Mouse (Mus musculus) liver, embryonic 13.5 days (tissue): ENCODE results near the gene Tmem81. TPM values are rescaled to one million over a fixed set of nuclear protein-coding genes. Genes with fewer than 3 reads are reported as not detected.
A peak's percentile ranks its signal among the peaks of the same experiment; 100 is the strongest.

Experiments
- ATAC-seq: fragments of 200-750 bp; cut with Nextera tagmentation; 2 replicates; pipeline ENCODE4 v1.8.0; 2017; ENCODE audit warnings: low read depth, mild to moderate bottlenecking, moderate number of reproducible peaks, moderate library complexity
- DNase-seq: peaks from one replicate; pipeline ENCODE4 v3.0.0; 2022
- H3K27ac ChIP-seq: fragments of 300-500 bp; sonication (generic); 2 replicates; pipeline ENCODE4 v1.5.1; 2015; ENCODE audit warnings: moderate library complexity, mild to moderate bottlenecking, inconsistent platforms
- H3K27me3 ChIP-seq: fragments of 300-500 bp; sonication (generic); 2 replicates; pipeline ENCODE4 v1.6.1; 2015; ENCODE audit warnings: mild to moderate bottlenecking, inconsistent platforms
- H3K36me3 ChIP-seq: fragments of 300-500 bp; sonication (generic); 2 replicates; pipeline ENCODE4 v1.6.1; 2015; ENCODE audit warnings: mild to moderate bottlenecking, inconsistent platforms
- H3K4me1 ChIP-seq: fragments of 300-500 bp; sonication (generic); replicated peaks from 2 replicates; pipeline ENCODE4 v1.6.1; 2015; ENCODE audit warnings: inconsistent platforms
- H3K4me2 ChIP-seq: fragments of 300-500 bp; sonication (generic); 2 replicates; pipeline ENCODE4 v1.6.1; 2015; ENCODE audit warnings: inconsistent platforms, mild to moderate bottlenecking, moderate library complexity
- H3K4me3 ChIP-seq: fragments of 300-500 bp; sonication (generic); replicated peaks from 2 replicates; pipeline ENCODE4 v1.5.1; 2015; ENCODE audit warnings: mild to moderate bottlenecking, inconsistent platforms
- H3K9ac ChIP-seq: fragments of 300-500 bp; sonication (generic); 2 replicates; pipeline ENCODE4 v1.6.1; 2015; ENCODE audit warnings: mild to moderate bottlenecking, inconsistent platforms
- H3K9me3 ChIP-seq: fragments of 300-500 bp; sonication (generic); replicated peaks from 2 replicates; pipeline ENCODE4 v1.6.1; 2016; ENCODE audit warnings: inconsistent platforms
- WGBS: fragments of 180-500 bp; shearing (Covaris S2); methylation state at CpG from one replicate; pipeline ENCODE4 v1.1.7; 2015; ENCODE audit not compliant: insufficient replicate concordance; 5-methylcytosine and 5-hydroxymethylcytosine counted together
- polyA plus RNA-seq: library from polyadenylated mRNA; unstranded; fragments of >200 nt; fragmentation: Nextera tagmentation; extraction: Ambion mirVana; gene quantifications from 2 replicates; pipeline ENCODE4 v1.2.1, GENCODE M21; 2015

The Tmem81 gene
- polyA plus RNA-seq, 1 experiment from 2014 or later = 0.65 TPM

DNA sequence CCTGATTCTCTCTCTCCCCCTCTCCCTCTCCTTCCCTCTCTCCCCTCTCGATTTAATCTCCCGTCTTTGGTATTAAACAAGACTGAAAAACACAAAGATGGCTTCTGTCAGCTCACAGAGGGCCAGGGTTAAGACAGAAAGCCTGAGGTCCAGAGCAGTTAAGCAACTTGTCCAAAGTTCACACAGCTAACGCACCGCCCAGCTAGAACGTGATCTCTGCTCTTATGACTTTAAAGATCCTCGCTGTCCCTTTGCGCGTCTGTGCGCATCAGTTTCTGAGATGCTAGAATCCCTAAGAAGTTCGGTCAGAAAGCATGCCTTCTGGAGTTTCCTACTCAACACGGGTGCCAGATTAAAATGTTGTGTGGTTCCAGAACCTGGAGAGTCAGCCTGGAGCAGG, 13.7 kb downstream of the Tmem81 start:
- Histone ChIP-seq H3K4me3 (no peak overlapping the region), H3K4me2 (no peak overlapping the region), H3K27ac (no peak overlapping the region), H3K4me1 (no peaks in the 10 kb centered on the region; the same call in 1 of the 2 replicates), H3K9me3 (no peaks in the 10 kb centered on the region), H3K27me3 (no peaks in the 10 kb centered on the region), H3K36me3 (no peaks in the 10 kb centered on the region), H3K9ac (no peak overlapping the region)
- DNase-seq (no peak), ATAC-seq (no peak)
- 76% methylated on average over 11 of the region's 11 CpGs for WGBS

GRCm38 (mm10) chr1:132520764-132521163, 14.7 kb downstream of the Tmem81 start:
- Histone ChIP-seq H3K4me1 (no peaks in the 10 kb centered on the region; the same call in 1 of the 2 replicates), H3K27me3 (peaks cover 3% of the 10 kb centered on the region; the same call in 1 of the 2 replicates), H3K9me3 (no peaks in the 10 kb centered on the region), H3K27ac (no peak overlapping the region), H3K4me3 (no peak overlapping the region), H3K36me3 (no peaks in the 10 kb centered on the region), H3K9ac (no peak overlapping the region), H3K4me2 (no peak overlapping the region)
- peak; percentile 39 for DNase-seq
- WGBS = 11% methylated on average over 5 of the region's 6 CpGs
- peak; percentile 62; the same call in 1 of the 2 replicates for ATAC-seq

GRCm38 (mm10) chr1:132523048-132523447, 17.0 kb downstream of the Tmem81 start:
- Histone ChIP-seq H3K9ac (no peak overlapping the region), H3K4me3 (no peak overlapping the region), H3K27ac (no peak overlapping the region), H3K27me3 (peaks cover 3% of the 10 kb centered on the region; the same call in 1 of the 2 replicates), H3K36me3 (no peaks in the 10 kb centered on the region), H3K4me2 (no peak overlapping the region), H3K9me3 (no peaks in the 10 kb centered on the region), H3K4me1 (no peaks in the 10 kb centered on the region; the same call in 1 of the 2 replicates)
- WGBS = 70% methylated on average over 8 of the region's 8 CpGs
- ATAC-seq (no peak), DNase-seq (no peak)

DNA sequence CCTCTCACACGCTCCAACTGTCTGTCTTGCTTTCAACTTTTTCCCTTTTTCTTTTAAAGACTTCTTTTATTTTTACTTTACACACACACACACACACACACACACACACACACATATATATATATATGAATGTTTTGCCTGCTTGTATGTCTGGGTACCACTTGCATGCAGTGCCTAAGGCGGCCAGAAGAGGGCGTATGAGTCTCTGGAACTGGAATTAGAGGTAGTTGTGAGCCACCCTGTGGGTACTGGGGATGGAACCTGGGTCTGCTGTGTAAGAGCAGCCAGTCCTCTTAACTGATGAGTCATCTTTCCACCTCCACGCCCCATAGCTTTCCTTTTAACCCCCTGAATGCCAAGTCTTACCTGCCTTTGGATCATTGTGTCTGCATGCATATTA, 17.9 kb downstream of the Tmem81 start:
- no peak for ATAC-seq
- Histone ChIP-seq H3K27ac (no peak overlapping the region), H3K4me1 (no peaks in the 10 kb centered on the region; the same call in 1 of the 2 replicates), H3K9ac (no peak overlapping the region), H3K36me3 (no peaks in the 10 kb centered on the region), H3K27me3 (peaks cover 3% of the 10 kb centered on the region; the same call in 1 of the 2 replicates), H3K9me3 (no peaks in the 10 kb centered on the region), H3K4me3 (no peak overlapping the region), H3K4me2 (no peak overlapping the region)
- peak; percentile 24 for DNase-seq
- 17% methylated on average over 4 of the region's 4 CpGs for WGBS

DNA sequence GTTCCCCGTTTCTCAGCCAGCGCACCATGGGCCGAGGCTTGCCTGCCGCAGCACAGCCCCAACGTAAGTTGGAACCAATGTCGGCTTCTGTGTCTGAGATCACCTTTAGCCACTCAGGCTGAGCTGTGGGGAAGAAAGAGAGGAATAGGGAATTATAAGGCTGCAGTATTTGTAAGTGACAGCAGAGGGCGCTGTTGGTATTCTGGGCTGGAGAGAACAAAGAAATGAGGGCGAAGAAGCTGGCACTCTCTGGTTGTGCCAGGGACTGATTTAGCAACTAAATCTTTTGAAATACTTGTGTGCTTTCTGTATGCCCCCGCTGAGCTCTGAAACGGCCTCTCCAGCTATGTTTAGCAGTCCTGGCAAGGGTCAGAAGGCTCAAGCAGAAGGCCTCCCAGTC, 19.8 kb downstream of the Tmem81 start:
- H3K4me1 ChIP-seq = 0 out of 2 replicates have a peak, but pooled peaks cover 2% of the 10 kb centered on the region
- H3K4me3 ChIP-seq = no peak overlapping the region
- WGBS = 6% methylated on average over 10 of the region's 10 CpGs
- H3K27me3 ChIP-seq = peaks cover 3% of the 10 kb centered on the region; the same call in 1 of the 2 replicates
- H3K4me2 ChIP-seq = no peak overlapping the region
- no peak overlapping the region for H3K9ac ChIP-seq
- no peaks in the 10 kb centered on the region for H3K9me3 ChIP-seq
- ATAC-seq = no peak
- no peaks in the 10 kb centered on the region for H3K36me3 ChIP-seq
- no peak overlapping the region for H3K27ac ChIP-seq
- DNase-seq = peak; percentile 20

DNA sequence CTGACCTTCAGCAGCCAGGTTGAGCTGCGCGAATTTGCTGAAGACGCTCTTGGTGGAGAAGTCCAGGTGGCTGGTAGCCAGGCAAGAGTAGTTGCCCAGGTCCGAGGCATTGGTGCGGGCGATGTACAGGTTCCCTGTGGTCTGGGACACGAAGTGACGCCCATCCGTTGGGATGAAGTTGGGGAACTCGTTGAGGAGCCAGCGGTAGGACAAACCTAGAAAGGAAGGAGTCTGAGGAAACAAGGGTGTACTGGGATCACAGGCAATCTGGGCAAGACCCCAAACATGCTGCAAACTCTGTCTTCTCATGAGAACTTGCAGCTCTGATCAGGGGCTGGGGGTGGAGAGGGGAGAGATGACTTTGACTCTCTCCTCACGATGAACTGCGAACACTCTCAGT, 22.0 kb downstream of the Tmem81 start:
- H3K27ac ChIP-seq = no peak overlapping the region
- no peaks in the 10 kb centered on the region for H3K36me3 ChIP-seq
- H3K9me3 ChIP-seq = no peaks in the 10 kb centered on the region
- no peak for ATAC-seq
- WGBS = 82% methylated on average over 13 of the region's 13 CpGs
- no peak for DNase-seq
- H3K4me1 ChIP-seq = 0 out of 2 replicates have a peak, but pooled peaks cover 2% of the 10 kb centered on the region
- H3K9ac ChIP-seq = no peak overlapping the region
- no peak overlapping the region for H3K4me3 ChIP-seq
- H3K27me3 ChIP-seq = peaks cover 23% of the 10 kb centered on the region
- H3K4me2 ChIP-seq = no peak overlapping the region

DNA sequence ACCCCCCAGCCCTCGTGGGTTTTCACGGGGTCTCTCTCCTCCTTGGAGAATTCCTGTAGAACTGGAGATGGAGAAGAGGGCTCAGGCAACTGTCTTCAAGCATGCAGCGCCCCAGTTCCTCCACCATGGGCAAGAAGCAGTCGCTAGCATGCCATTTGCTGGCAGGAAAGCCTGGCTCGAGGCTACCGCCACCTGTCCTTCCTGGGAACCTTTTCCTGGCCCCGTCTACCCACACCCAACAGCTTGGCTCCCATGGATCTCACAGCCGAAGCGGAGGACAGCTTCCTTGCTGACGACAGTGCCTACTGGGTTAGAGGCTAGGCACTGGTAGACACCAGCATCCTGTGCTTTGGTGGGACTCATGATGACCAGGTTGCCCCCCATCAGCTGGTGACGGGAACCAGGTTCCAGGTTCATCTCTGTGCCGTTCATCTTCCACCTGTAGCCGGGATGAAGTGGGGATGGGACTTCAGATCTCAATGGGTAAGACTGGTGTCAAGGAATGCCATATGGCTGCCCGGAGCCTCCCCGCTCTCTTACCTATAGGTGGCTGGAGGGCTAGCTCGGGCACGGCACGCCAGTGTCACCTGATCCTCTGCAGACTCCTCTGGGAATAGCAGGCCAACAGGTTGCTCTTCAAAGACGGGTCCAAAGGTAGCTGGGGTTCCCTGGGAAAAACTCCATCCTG, 22.8 kb downstream of the Tmem81 start:
- Histone ChIP-seq H3K36me3 (no peaks in the 10 kb centered on the region), H3K9me3 (no peaks in the 10 kb centered on the region), H3K4me3 (no peak overlapping the region), H3K9ac (no peak overlapping the region), H3K4me2 (no peak overlapping the region), H3K4me1 (0 out of 2 replicates have a peak, but pooled peaks cover 2% of the 10 kb centered on the region), H3K27me3 (peaks cover 30% of the 10 kb centered on the region), H3K27ac (no peak overlapping the region)
- DNase-seq (no peak), ATAC-seq (no peak)
- 68% methylated on average over 19 of the region's 19 CpGs for WGBS

GRCm38 (mm10) chr1:132530631-132531191, 24.7 kb downstream of the Tmem81 start:
- Histone ChIP-seq H3K4me1 (0 out of 2 replicates have a peak, but pooled peaks cover 2% of the 10 kb centered on the region), H3K4me3 (no peak overlapping the region), H3K27ac (no peak overlapping the region), H3K9ac (no peak overlapping the region), H3K36me3 (no peaks in the 10 kb centered on the region), H3K4me2 (no peak overlapping the region), H3K9me3 (no peaks in the 10 kb centered on the region), H3K27me3 (peaks cover 39% of the 10 kb centered on the region)
- DNase-seq (no peak), ATAC-seq (no peak)
- 8% methylated on average over 5 of the region's 5 CpGs for WGBS

DNA sequence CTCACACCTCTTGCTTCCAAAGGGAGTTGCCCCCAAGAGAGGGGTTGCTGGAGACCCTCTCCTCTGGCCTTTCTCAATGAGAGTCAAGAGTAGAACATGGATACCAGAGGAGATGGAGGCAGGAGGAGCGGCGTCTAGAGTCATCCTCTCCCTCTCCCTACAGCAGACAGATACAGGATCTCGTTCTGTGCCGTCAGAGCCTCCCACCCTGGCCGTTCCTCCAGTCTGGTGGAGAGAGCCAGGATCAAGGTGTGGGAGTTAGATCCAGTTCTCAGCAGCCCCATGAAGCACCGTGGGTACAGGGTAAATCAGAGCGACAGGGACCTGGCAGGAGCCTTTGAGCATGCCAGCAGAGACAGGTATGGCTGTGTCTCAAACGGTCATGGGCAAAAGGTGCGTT, 26.5 kb downstream of the Tmem81 start:
- Histone ChIP-seq H3K9ac (no peak overlapping the region), H3K27me3 (peaks cover 48% of the 10 kb centered on the region), H3K4me2 (no peak overlapping the region), H3K36me3 (no peaks in the 10 kb centered on the region), H3K4me1 (0 out of 2 replicates have a peak, but pooled peaks cover 2% of the 10 kb centered on the region), H3K4me3 (no peak overlapping the region), H3K9me3 (no peaks in the 10 kb centered on the region), H3K27ac (no peak overlapping the region)
- WGBS = 48% methylated on average over 9 of the region's 9 CpGs
- DNase-seq (no peak), ATAC-seq (no peak)

DNA sequence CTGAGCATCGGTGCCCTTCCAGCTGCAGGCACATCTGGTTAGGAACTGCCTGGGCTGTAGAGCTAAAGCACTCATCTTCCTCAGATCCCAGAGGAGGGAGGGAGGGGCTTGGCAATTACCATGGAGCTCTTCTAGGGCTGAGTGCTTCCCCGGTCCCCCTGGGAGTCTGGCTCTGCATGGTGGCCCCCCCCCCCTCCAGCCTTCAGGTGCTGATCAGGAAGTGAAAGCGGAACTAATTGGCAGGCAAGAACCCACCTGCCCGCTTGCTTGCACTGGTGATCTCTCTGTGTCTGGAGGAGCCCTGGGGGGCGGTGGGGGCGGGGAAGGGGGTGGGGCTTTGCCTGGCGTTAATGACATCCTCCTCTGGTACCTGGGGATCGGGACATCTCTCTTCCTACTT, 27.8 kb downstream of the Tmem81 start:
- no peak overlapping the region for H3K4me2 ChIP-seq

GRCm38 (mm10) chr1:132535541-132535940, 29.5 kb downstream of the Tmem81 start:
- no peak overlapping the region for H3K27ac ChIP-seq
- no peaks in the 10 kb centered on the region for H3K36me3 ChIP-seq
- H3K4me1 ChIP-seq = 0 out of 2 replicates have a peak, but pooled peaks cover 2% of the 10 kb centered on the region
- peaks cover 77% of the 10 kb centered on the region for H3K27me3 ChIP-seq
- 66% methylated on average over 4 of the region's 4 CpGs for WGBS
- no peak overlapping the region for H3K4me3 ChIP-seq
- no peak overlapping the region for H3K4me2 ChIP-seq
- ATAC-seq = no peak
- no peak overlapping the region for H3K9ac ChIP-seq
- H3K9me3 ChIP-seq = no peaks in the 10 kb centered on the region
- no peak for DNase-seq

More for the DNA sequence above, 27.8 kb downstream of the Tmem81 start:
- no peaks in the 10 kb centered on the region for H3K9me3 ChIP-seq
- no peak overlapping the region for H3K27ac ChIP-seq
- no peaks in the 10 kb centered on the region for H3K36me3 ChIP-seq
- ATAC-seq (no peak), DNase-seq (no peak)
- H3K4me3 ChIP-seq = no peak overlapping the region
- 0 out of 2 replicates have a peak, but pooled peaks cover 2% of the 10 kb centered on the region for H3K4me1 ChIP-seq
- peaks cover 61% of the 10 kb centered on the region for H3K27me3 ChIP-seq
- H3K9ac ChIP-seq = no peak overlapping the region
- 3% methylated on average over 8 of the region's 8 CpGs for WGBS
